Mouse (Mus musculus) urinary bladder, adult 18-20 months (tissue): Measurements from ENCODE around the gene Slamf9.

Experiments
- DNase-seq, 2 experiments: peaks; one replicate each; pipeline ENCODE4 v3.0.0; 2022; ENCODE audit warnings: low spot score in 2 of 2, mixed read lengths in 2 of 2

Slamf9 gene

GRCm38 (mm10) chr1:172475054-172475741, at the start of gene Slamf9:
TSS of gene Slamf9 (plus strand) at chr1:172475358.
- no peak for DNase-seq

- DNase-seq: no peak
Observed at GRCm38 (mm10) chr1:172426419-172426818, 48.7 kb upstream of the Slamf9 start.

DNA sequence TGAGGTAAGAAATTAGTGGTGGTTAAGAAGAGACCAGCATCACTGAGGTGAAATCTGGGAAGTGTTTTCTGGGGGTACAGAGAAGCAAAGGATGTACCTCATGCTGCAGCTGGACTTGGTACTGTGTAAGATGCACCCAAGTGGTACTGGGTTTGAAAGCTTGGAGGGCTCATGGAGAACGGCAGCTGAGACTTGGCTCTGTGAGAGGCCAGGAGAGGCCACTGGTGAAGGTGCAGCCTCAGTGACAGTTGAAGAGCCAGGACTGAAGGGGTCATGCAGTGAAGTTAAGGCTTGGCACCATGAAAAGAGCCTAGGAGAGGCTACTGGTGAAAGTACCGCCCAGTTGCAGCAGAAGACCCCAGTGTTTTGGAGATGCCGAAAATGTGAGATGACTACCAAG, 47.3 kb upstream of the Slamf9 start:
- no peak for DNase-seq

DNA sequence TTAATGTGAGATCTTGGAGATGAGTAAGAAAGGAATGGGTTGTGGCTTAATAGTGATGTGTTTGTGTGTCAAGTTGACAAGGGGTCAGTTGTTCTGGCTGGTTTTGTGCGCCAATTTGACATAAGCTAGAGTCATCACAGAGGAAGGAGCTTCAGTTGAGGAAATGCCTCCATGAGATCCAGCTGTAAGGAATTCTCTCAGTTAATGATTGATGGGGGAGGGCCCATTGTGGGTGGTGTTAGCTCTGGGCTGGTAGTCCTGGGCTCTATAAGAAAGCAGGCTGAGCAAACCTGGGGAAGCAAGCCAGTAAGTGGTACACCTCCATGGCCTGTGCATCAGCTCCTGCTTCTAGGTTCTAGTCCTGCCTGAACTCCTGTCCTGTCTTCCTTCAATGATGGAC, 46.5 kb upstream of the Slamf9 start:
- DNase-seq: no peak

DNA sequence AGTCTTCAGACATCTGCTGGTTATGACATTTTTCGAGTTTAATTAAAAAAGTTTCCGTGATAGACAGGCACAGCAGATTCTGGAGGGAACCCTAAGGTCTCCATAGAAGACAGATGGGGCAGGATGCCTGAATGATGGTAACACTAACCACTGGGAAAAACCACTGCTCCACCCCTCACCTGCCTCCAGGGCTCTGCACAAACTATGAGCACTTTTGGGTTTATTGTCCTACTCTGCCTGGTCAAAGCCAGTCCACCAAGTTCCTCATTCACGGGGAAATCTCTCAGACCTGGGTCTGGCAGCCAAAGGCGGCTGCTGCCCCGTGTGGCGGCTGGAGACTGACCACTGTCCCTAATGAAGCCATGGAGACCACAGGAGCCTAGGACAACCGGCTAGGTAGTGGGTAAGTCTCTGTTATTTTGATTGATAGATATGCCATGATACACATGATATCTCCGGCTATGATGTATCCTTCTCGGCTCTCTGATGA, 44.4 kb upstream of the Slamf9 start:
- DNase-seq: no peak

- peak in 1 of 2 experiments; percentile 31 for DNase-seq
Observed at GRCm38 (mm10) chr1:172431836-172432586, 43.1 kb upstream of the Slamf9 start.

- DNase-seq: no peak
Observed at GRCm38 (mm10) chr1:172432587-172432955, 42.6 kb upstream of the Slamf9 start.

DNA sequence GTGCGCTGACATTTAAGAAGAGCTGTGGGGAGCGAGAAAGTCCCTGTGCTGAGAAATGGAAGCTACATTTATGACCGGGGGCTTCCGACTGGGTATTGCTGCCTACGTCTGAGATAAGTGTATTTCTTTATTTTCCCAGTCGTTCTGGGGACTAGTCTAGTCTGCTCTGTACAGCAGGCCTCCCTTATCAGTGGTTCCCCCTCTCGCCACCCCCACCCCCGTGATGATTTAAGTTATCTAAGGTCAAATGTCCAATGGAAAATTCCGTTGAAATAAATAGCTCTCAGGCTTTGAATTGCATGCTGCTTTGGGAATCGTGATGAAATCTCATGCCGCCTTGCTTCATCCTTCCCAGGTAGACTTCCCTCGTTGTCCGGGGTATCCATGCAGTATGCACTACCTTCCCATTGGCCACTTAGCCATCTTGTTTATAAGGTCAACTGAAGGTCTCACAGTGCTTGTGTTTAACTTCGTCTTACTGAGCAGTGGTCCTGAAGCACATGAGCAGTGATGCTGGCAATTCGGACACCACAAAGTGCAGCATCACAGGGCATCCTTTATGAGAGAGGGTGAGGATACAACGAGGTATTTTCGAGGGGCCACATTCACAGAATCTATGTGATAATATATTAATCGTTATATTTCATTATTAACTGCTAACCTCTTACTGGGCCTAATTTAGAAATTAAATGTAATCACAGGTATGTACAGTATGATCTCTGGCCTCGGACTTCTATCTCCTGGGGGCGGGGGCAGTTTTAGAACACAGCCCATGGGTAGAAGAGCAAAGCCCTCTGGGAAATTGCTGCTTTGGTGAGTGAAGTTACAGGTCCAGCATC, 41.9 kb upstream of the Slamf9 start:
- DNase-seq: no peak

GRCm38 (mm10) chr1:172433851-172434165, 41.4 kb upstream of the Slamf9 start:
- no peak for DNase-seq

DNA sequence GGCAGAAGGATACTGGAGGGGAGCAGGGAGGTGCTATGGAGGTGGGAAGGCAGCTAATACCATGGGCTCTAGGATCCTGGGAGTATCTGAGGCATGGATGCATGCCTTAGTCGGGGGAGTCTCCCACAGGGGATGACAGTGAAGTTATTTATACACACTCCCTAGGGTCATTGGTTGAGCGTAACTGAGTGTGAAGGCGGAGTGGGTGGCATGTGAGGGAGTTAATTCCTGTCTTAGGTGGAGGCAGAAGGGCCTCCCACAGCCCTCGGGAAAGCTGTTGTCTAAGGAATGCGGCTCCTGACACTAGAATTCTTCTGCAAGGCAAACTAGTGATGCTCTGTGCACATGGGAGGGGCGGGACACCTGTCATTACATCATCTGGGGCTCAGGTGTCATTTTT, 38.4 kb upstream of the Slamf9 start:
- no peak for DNase-seq

GRCm38 (mm10) chr1:172438621-172439020, 36.5 kb upstream of the Slamf9 start:
- no peak for DNase-seq

- DNase-seq: no peak
Observed at GRCm38 (mm10) chr1:172440521-172440920, 34.6 kb upstream of the Slamf9 start.

DNA sequence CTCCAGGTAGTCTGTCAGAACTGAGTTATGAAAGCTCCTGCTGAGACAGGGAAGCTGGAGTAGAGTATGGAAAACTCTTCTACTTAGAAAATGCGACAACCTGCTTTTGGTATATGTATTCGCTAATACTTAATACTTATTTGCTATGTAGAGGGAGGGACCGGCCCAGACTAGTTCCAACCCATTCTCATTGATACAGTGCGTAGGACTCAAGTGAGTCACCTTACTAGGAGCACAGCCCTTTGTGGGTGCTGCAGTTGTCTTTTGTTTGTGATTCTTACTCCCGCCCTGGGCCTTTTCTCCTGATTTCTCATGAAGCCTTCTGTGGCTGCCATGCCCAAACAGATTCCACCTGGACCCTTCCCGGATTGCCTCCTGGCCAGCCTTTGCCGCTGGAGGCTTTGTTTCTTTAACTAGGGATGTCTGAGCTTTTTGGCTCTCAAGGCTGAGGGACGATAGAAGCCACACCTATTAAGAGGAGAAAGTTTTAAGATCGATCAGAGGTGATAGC, 33.2 kb upstream of the Slamf9 start:
- DNase-seq: peak in 1 of 2 experiments; percentile 29

DNA sequence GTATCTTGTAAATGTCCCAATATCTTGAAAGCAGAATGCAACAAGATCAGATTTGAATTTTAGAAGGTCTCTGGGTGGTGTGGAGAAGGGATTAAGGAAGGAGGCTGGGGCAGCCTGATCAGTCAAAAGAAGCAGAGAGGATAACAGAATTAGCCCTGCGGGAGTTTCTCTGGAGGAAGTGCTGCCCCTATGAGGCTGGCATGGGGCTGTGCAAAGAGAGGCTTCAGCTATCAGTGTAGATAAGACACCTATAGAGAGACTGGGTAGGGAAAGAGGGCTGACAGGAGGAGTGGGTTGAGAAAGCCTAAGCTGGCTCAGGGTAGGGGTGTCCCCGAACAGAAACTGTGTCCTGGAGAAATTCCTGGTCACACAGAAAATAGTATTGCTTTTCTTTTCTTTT, 24.9 kb upstream of the Slamf9 start:
- no peak for DNase-seq

DNA sequence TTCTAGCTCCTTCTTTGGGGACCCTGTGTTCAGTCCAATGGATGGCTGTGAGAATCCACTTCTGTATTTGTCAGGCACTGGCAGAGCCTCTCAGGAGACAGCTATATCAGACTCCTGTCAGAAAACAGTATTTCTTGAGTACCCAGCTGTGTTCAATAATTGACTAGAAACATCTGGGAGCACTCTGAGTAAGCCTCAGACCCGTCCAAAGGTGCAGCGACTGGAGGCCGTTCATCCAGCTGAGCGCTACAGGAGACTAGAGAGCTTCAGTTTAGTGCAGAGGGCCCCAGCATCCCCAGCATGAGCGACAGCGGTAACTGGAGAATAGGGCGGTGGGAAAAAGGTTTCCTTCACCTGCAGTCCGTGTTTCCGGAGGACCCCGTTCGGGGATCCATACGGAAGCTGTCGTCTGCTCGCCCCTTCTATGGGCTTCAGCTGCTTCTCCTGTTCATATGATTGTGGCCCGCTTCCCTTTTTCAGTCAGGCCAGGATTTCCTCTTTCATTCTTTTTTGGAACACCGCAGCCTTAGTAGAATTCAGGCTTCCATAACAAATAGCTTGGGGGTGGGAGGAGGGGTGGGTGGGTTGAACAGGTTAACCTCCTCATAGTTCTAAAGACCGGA, 24.2 kb upstream of the Slamf9 start:
- no peak for DNase-seq

DNA sequence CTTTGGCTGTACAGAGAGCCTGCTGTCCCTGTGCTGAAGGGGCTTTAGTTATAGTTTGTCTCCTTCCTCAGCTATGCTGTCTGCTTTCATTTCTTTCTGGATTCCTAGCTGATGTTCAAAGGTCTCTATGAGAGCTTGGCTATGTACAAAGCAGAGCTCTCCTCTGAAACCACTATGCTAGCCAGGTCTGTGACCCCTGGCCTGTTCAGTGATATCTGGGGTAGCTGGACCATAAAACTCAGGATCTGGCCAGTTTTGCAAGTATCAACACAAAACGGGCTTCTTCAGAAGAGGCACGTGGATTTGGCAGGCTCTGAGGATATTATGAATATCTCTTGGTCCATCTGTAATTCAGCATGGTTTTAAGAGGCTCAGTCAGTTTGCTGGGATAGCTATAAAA, 22.2 kb upstream of the Slamf9 start:
- DNase-seq: no peak

GRCm38 (mm10) chr1:172453810-172454209, 21.3 kb upstream of the Slamf9 start:
- no peak for DNase-seq

DNA sequence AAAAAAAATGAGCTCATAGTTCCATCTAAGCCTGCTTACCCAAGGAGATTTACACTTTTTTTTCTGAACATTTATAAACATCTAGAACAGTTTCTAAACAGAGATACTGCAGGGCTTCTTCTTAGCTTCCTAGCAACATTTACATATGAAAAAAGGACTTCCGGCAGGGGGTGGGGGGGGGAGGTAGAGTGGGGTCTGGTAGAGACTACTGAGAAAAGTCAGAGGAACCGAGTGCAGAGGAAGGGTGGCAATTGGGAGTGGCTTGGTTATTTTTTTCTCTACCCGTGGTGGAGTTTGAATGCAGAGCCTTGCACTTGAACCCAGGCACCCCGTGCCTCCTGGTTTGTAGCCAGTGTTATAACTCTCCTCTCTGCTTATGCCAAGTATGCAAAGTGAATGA, 19.7 kb upstream of the Slamf9 start:
- DNase-seq: no peak

GRCm38 (mm10) chr1:172456001-172456677, 19.0 kb upstream of the Slamf9 start:
- DNase-seq: no peak

DNA sequence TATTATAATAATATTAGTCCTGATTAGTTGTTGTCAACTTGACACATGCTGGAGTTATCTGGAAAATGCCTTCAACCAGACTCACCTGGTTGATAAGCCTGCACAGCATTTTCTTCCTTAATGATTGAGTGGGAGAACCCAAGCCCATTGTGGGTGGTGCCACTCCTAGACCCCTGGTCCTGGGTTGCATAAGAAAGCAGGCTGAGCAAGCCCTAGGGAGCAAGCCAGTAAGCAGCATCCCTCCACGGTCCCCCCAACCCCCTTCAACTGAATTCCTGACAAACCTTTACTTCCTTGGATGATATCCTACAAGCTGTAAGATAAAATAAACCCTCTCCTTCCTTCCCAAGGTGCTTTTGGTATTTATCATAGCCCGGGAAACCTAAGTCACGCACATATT, 18.0 kb upstream of the Slamf9 start:
- DNase-seq: no peak

DNA sequence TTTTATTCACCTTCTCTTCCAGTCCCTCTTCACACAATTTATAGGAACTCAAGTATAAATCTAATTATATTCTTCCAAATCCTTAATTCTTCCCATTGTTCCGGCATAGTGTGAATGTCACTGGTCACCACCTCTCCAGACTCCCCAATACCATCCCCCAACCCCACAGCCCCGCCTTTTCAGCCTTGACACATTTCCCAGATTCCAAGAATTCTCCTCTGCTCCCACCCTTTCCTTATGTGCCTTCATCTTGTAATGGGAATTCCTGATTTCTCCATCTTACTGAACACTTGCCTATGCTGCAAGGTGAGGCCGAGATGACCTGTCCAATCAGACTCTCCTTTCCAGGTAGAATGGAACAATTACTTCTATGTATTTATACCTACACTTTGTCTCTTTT, 17.1 kb upstream of the Slamf9 start:
- no peak for DNase-seq
